Mouse (Mus musculus): Measurements from ENCODE around the gene Dio1.

Dio1 gene

GRCm38 (mm10) chr4:107280843-107281475 lies 26.0 kb downstream of the Dio1 start:
- no peak for TF ChIP-seq GATA4 (IDR thresholded peaks at IDR 0.05; ENCODE audit: insufficient replicate concordance, low read length)

- TF ChIP-seq GATA4 (IDR thresholded peaks at IDR 0.05; ENCODE audit: insufficient replicate concordance, low read length), result no peak
These were observed 28.7 kb downstream of the Dio1 start for GRCm38 (mm10) chr4:107278188-107278707.

- TF ChIP-seq GATA4 (IDR thresholded peaks at IDR 0.05; ENCODE audit: insufficient replicate concordance, low read length), result no peak
These were observed 32.5 kb downstream of the Dio1 start for GRCm38 (mm10) chr4:107274511-107274910.

GRCm38 (mm10) chr4:107273683-107274082 lies 33.3 kb downstream of the Dio1 start:
- TF ChIP-seq GATA4 (IDR thresholded peaks at IDR 0.05; ENCODE audit: insufficient replicate concordance, low read length), result no peak

- TF ChIP-seq GATA4 (IDR thresholded peaks at IDR 0.05; ENCODE audit: insufficient replicate concordance, low read length), result no peak
These were observed 47.0 kb downstream of the Dio1 start for GRCm38 (mm10) chr4:107260001-107260400.

- no peak for TF ChIP-seq GATA4 (IDR thresholded peaks at IDR 0.05; ENCODE audit: insufficient replicate concordance, low read length)
These were observed 52.6 kb downstream of the Dio1 start for GRCm38 (mm10) chr4:107254414-107254813.

- TF ChIP-seq GATA4 (IDR thresholded peaks at IDR 0.05; ENCODE audit: insufficient replicate concordance, low read length), result no peak
These were observed 53.6 kb downstream of the Dio1 start, which contains the start of the genes Lrrc42 and Hspb11 for GRCm38 (mm10) chr4:107253125-107254091. Lrrc42 (minus strand) TSS chr4:107253532. Hspb11 (plus strand) TSS chr4:107253593.

- TF ChIP-seq GATA4 (IDR thresholded peaks at IDR 0.05; ENCODE audit: insufficient replicate concordance, low read length), result no peak
These were observed 54.4 kb downstream of the Dio1 start for GRCm38 (mm10) chr4:107252522-107252921.

- TF ChIP-seq GATA4 (IDR thresholded peaks at IDR 0.05; ENCODE audit: insufficient replicate concordance, low read length), result no peak
These were observed 56.5 kb downstream of the Dio1 start for GRCm38 (mm10) chr4:107250494-107250893.

- TF ChIP-seq GATA4 (IDR thresholded peaks at IDR 0.05; ENCODE audit: insufficient replicate concordance, low read length), result no peak
These were observed 57.5 kb downstream of the Dio1 start for GRCm38 (mm10) chr4:107249471-107249870.

- TF ChIP-seq GATA4 (IDR thresholded peaks at IDR 0.05; ENCODE audit: insufficient replicate concordance, low read length), result no peak
These were observed 58.9 kb downstream of the Dio1 start for GRCm38 (mm10) chr4:107248061-107248460.

- no peak for TF ChIP-seq GATA4 (IDR thresholded peaks at IDR 0.05; ENCODE audit: insufficient replicate concordance, low read length)
These were observed 59.9 kb downstream of the Dio1 start for GRCm38 (mm10) chr4:107247110-107247509.

GRCm38 (mm10) chr4:107246040-107246439 lies 60.9 kb downstream of the Dio1 start:
- no peak for TF ChIP-seq GATA4 (IDR thresholded peaks at IDR 0.05; ENCODE audit: insufficient replicate concordance, low read length)

- peak; percentile 43; the same call in 1 of the 2 replicates for TF ChIP-seq GATA4 (IDR thresholded peaks at IDR 0.05; ENCODE audit: insufficient replicate concordance, low read length)
These were observed 61.6 kb downstream of the Dio1 start for GRCm38 (mm10) chr4:107245368-107245767.
